Comparison of ENCODE assay signal across 26 mouse cellular contexts in genomic region chr2:24500921-24501320, GRCm38 (mm10). TPM values are rescaled to one million over a fixed set of nuclear protein-coding genes. Genes with fewer than 3 reads are reported as not detected.
A peak's percentile ranks its signal among the peaks of the same experiment; 100 is the strongest.
DNase-seq lines count a peak whose midpoint lies in the region; ATAC-seq and TF ChIP-seq lines count a peak whose summit lies in the region.
"Had no signal": no experiment of that assay in that cellular context is flagged by ENCODE, and none has a peak within 500 bp of the region (broad histone marks: within the 10 kb centered on the region; RNA-seq: fewer than 3 reads in every experiment).

No protein-coding gene starts in this region.

- POLR2A ChIA-PET in Patski (lab: Charles Lee): interaction anchor here (1.1 to 1.5 kb wide), 2 partner anchors 10 to 25 kb away, joined by 3 to 5 read pairs; partner anchors contain the start of gene Pax8

- H3K27ac ChIP-seq in kidney, embryonic 15.5 days: 0 out of 2 replicates have a peak overlapping the region, but pooled peaks have one; percentile 18
- H3K27ac ChIP-seq in kidney, postnatal 0 days: no peak overlapping the region
- H3K27ac ChIP-seq in stomach, embryonic 15.5 days: no peak overlapping the region
- no peak overlapping the region for H3K27ac ChIP-seq in stomach, postnatal 0 days (replicated peaks)
- no peak overlapping the region for H3K27ac ChIP-seq in liver, embryonic 12.5 days
- H3K27ac ChIP-seq: embryonic facial prominence, embryonic 13.5 days; embryonic facial prominence, embryonic 15.5 days; forebrain, embryonic 10.5 days; forebrain, embryonic 12.5 days had no signal

- H3K36me3 ChIP-seq in kidney, embryonic 15.5 days: no peaks in the 10 kb centered on the region
- no peaks in the 10 kb centered on the region for H3K36me3 ChIP-seq in kidney, postnatal 0 days (ENCODE audit: insufficient read depth, low read length)
- no peaks in the 10 kb centered on the region for H3K36me3 ChIP-seq in stomach, embryonic 15.5 days
- no peaks in the 10 kb centered on the region for H3K36me3 ChIP-seq in stomach, postnatal 0 days (ENCODE audit: control insufficient read depth, insufficient read depth, low read length)
- H3K36me3 ChIP-seq in liver, embryonic 12.5 days: no peaks in the 10 kb centered on the region
- H3K36me3 ChIP-seq: embryonic facial prominence, embryonic 13.5 days; embryonic facial prominence, embryonic 15.5 days; forebrain, embryonic 10.5 days; forebrain, embryonic 12.5 days had no signal

- CTCF ChIA-PET in Patski (lab: Charles Lee): interaction anchor here (0.9 to 1.8 kb wide), 7 partner anchors 9 to 62 kb away, joined by 3 to 5 read pairs (median 3); no protein-coding TSS in a partner anchor

- TF ChIP-seq CTCF in kidney, postnatal 0 days (IDR thresholded peaks at IDR 0.05; ENCODE audit: low read depth): no peak
- TF ChIP-seq CTCF in stomach, postnatal 0 days (IDR thresholded peaks at IDR 0.05; ENCODE audit: low read depth): no peak
- TF ChIP-seq CTCF in Patski (IDR thresholded peaks at IDR 0.05): no peak

- no peak overlapping the region for H3K4me2 ChIP-seq in kidney, embryonic 15.5 days
- H3K4me2 ChIP-seq in kidney, postnatal 0 days (ENCODE audit: low read length): no peak overlapping the region
- H3K4me2 ChIP-seq in stomach, embryonic 15.5 days: no peak overlapping the region
- H3K4me2 ChIP-seq in stomach, postnatal 0 days (replicated peaks; ENCODE audit: low read depth): no peak overlapping the region
- no peak overlapping the region for H3K4me2 ChIP-seq in liver, embryonic 12.5 days
- H3K4me2 ChIP-seq: embryonic facial prominence, embryonic 13.5 days; embryonic facial prominence, embryonic 15.5 days; forebrain, embryonic 12.5 days had no signal

- peaks cover 39% of the 10 kb centered on the region for H3K4me1 ChIP-seq in kidney, embryonic 15.5 days
- H3K4me1 ChIP-seq in kidney, postnatal 0 days (replicated peaks; ENCODE audit: insufficient read depth, low read length): peaks cover 34% of the 10 kb centered on the region
- peaks cover 6% of the 10 kb centered on the region; the same call in 1 of the 2 replicates for H3K4me1 ChIP-seq in stomach, embryonic 15.5 days
- no peaks in the 10 kb centered on the region for H3K4me1 ChIP-seq in stomach, postnatal 0 days (replicated peaks; ENCODE audit: control insufficient read depth, insufficient read depth)
- 0 out of 2 replicates have a peak, but pooled peaks cover 10% of the 10 kb centered on the region for H3K4me1 ChIP-seq in liver, embryonic 12.5 days
- H3K4me1 ChIP-seq: embryonic facial prominence, embryonic 13.5 days; embryonic facial prominence, embryonic 15.5 days had no signal

- no peaks in the 10 kb centered on the region for H3K27me3 ChIP-seq in kidney, embryonic 15.5 days
- no peaks in the 10 kb centered on the region for H3K27me3 ChIP-seq in kidney, postnatal 0 days (ENCODE audit: insufficient read depth, low read length)
- no peaks in the 10 kb centered on the region for H3K27me3 ChIP-seq in stomach, embryonic 15.5 days (replicated peaks)
- no peaks in the 10 kb centered on the region for H3K27me3 ChIP-seq in stomach, postnatal 0 days (ENCODE audit: control insufficient read depth, insufficient read depth, low read length)
- no peaks in the 10 kb centered on the region for H3K27me3 ChIP-seq in Patski
- no peaks in the 10 kb centered on the region for H3K27me3 ChIP-seq in liver, embryonic 12.5 days (replicated peaks)
- H3K27me3 ChIP-seq: embryonic facial prominence, embryonic 13.5 days; embryonic facial prominence, embryonic 15.5 days had no signal

- 33% methylated on average over 2 of the region's 2 CpGs for WGBS in kidney, embryonic 15.5 days
- 28% methylated on average over 2 of the region's 2 CpGs for WGBS in kidney, postnatal 0 days
- WGBS in stomach, embryonic 15.5 days: 15% methylated on average over 2 of the region's 2 CpGs
- 18% methylated on average over 2 of the region's 2 CpGs for WGBS in stomach, postnatal 0 days
- 56% methylated on average over 2 of the region's 2 CpGs for WGBS in liver, embryonic 12.5 days (ENCODE audit: insufficient replicate concordance)

- in situ Hi-C loops in Patski (cut with MboI; ENCODE audit: low pct_unique_long_range_greater_than_20kb): no loop called here

- H3K9me3 ChIP-seq in kidney, embryonic 15.5 days (replicated peaks): no peaks in the 10 kb centered on the region
- no peaks in the 10 kb centered on the region for H3K9me3 ChIP-seq in kidney, postnatal 0 days (replicated peaks; ENCODE audit: low read length)
- H3K9me3 ChIP-seq in stomach, embryonic 15.5 days: no peaks in the 10 kb centered on the region
- no peaks in the 10 kb centered on the region for H3K9me3 ChIP-seq in stomach, postnatal 0 days (ENCODE audit: control insufficient read depth, low read length)
- no peaks in the 10 kb centered on the region for H3K9me3 ChIP-seq in liver, embryonic 12.5 days (replicated peaks)
- H3K9me3 ChIP-seq: embryonic facial prominence, embryonic 13.5 days; embryonic facial prominence, embryonic 15.5 days; forebrain, embryonic 10.5 days; forebrain, embryonic 12.5 days had no signal

- no peak for TF ChIP-seq EP300 in stomach, postnatal 0 days (optimal IDR thresholded peaks at IDR 0.05)

- H3K9ac ChIP-seq in kidney, embryonic 15.5 days: no peak overlapping the region
- H3K9ac ChIP-seq in kidney, postnatal 0 days (ENCODE audit: low read depth, low read length): no peak overlapping the region
- H3K9ac ChIP-seq in stomach, embryonic 15.5 days: no peak overlapping the region
- no peak overlapping the region for H3K9ac ChIP-seq in stomach, postnatal 0 days (ENCODE audit: low read length)
- no peak overlapping the region for H3K9ac ChIP-seq in liver, embryonic 12.5 days
- H3K9ac ChIP-seq: embryonic facial prominence, embryonic 13.5 days; embryonic facial prominence, embryonic 15.5 days; forebrain, embryonic 12.5 days had no signal

- no peak overlapping the region for H3K4me3 ChIP-seq in kidney, embryonic 15.5 days (replicated peaks)
- no peak overlapping the region for H3K4me3 ChIP-seq in kidney, postnatal 0 days (replicated peaks; ENCODE audit: low read depth, low read length)
- no peak overlapping the region for H3K4me3 ChIP-seq in stomach, embryonic 15.5 days (replicated peaks)
- no peak overlapping the region for H3K4me3 ChIP-seq in stomach, postnatal 0 days (ENCODE audit: low read depth, low read length)
- no peak overlapping the region for H3K4me3 ChIP-seq in liver, embryonic 12.5 days
- H3K4me3 ChIP-seq: embryonic facial prominence, embryonic 13.5 days; embryonic facial prominence, embryonic 15.5 days; erythroblast, embryonic 14.5 days; forebrain, embryonic 10.5 days; forebrain, embryonic 12.5 days had no signal

- no peak for DNase-seq in kidney, postnatal 36 days
- DNase-seq in kidney, postnatal 0 days (ENCODE audit: low spot score): peak; percentile 39
- DNase-seq in kidney, adult 11 months: no peak
- DNase-seq in stomach, postnatal 0 days (ENCODE audit: low spot score): no peak
- no peak for DNase-seq in Patski (ENCODE audit: low read depth, low spot score)
- DNase-seq: adrenal gland, adult 2 months; adrenal gland, postnatal 10 days; adrenal gland, postnatal 25 days; cerebellum, adult 11 months; cerebellum, adult 18-20 months; cerebellum, adult 8-10 months; cerebellum, adult 9-11 months; cerebellum, postnatal 14 days; cerebellum, postnatal 36 days; embryo, embryonic 11 days had no signal

- ATAC-seq in kidney, embryonic 15.5 days (replicated peaks; ENCODE audit: low FRiP score): peak; percentile 68
- ATAC-seq in kidney, postnatal 0 days (replicated peaks; ENCODE audit: low FRiP score, low read depth): no peak
- peak; percentile 35; the same call in 1 of the 2 replicates for ATAC-seq in stomach, embryonic 15.5 days (ENCODE audit: insufficient read depth, low FRiP score, low read depth)
- ATAC-seq in stomach, postnatal 0 days (ENCODE audit: low FRiP score, low TSS enrichment): no peak
- peak; percentile 28 for ATAC-seq in Patski
- ATAC-seq in liver, embryonic 12.5 days: no peak
- ATAC-seq: forebrain, embryonic 14.5 days; forebrain, embryonic 16.5 days had no signal

RNA-seq across cellular contexts. Expression of gene Pax8, which starts 25.5 kb away (rescaled TPM):
- 127 and 129 TPM in 2 replicates for polyA plus RNA-seq in kidney, embryonic 15.5 days (2015; fragmentation: Nextera tagmentation; extraction: Ambion mirVana)
- polyA plus RNA-seq in kidney, postnatal 0 days (2015; fragmentation: Nextera tagmentation; extraction: Ambion mirVana): 116 and 120 TPM in 2 replicates
- polyA plus RNA-seq in stomach, embryonic 15.5 days (2015; fragmentation: Nextera tagmentation; extraction: Ambion mirVana): 0.18 and 0.60 TPM in 2 replicates
- 0.08 and 0.15 TPM in 2 replicates for polyA plus RNA-seq in stomach, postnatal 0 days (2015; fragmentation: Nextera tagmentation; extraction: Ambion mirVana)
- polyA plus RNA-seq in Patski (2021): 219 TPM
- polyA plus RNA-seq in liver, embryonic 12.5 days (2016; fragmentation: Nextera tagmentation; extraction: Ambion mirVana): not detected in 2 replicates
- polyA plus RNA-seq: adrenal gland, adult 2 months; C2C12; erythroblast, embryonic 14.5 days; forebrain, embryonic 14.5 days had no signal

Comparison
In these comparisons a context has a peak if more than half of its experiments do, and no peak if none do; other contexts are left out.
1. ATAC-seq: peak in kidney, embryonic 15.5 days (single experiment), stomach, embryonic 15.5 days (single experiment) and Patski (single experiment); none in kidney, postnatal 0 days (single experiment), stomach, postnatal 0 days (single experiment) and liver, embryonic 12.5 days (single experiment).
2. RNA of gene Pax8, which starts 25.5 kb away (polyA plus RNA-seq): 219 TPM in Patski (single experiment), 127 to 129 TPM in kidney, embryonic 15.5 days and 116 to 120 TPM in kidney, postnatal 0 days; 0.18 to 0.60 TPM in stomach, embryonic 15.5 days, 0.08 to 0.15 TPM in stomach, postnatal 0 days and not detected in liver, embryonic 12.5 days; every median in the first group is over 10 times any median in the second.